ENCODE assay signal across 24 mouse cellular contexts in genomic region chr14:74997041-74997440, GRCm38 (mm10). TPM values are rescaled to one million over a fixed set of nuclear protein-coding genes. Genes with fewer than 3 reads are reported as not detected.
A peak's percentile ranks its signal among the peaks of the same experiment; 100 is the strongest.
DNase-seq lines count a peak whose midpoint lies in the region; ATAC-seq and TF ChIP-seq lines count a peak whose summit lies in the region.
"Had no signal": no experiment of that assay in that cellular context is flagged by ENCODE, and none has a peak within 500 bp of the region (broad histone marks: within the 10 kb centered on the region; RNA-seq: fewer than 3 reads in every experiment).

No protein-coding gene starts in this region.

- H3K27ac ChIP-seq in lung, postnatal 0 days (ENCODE audit: low read length) = no peak overlapping the region
- peak overlapping the region; percentile 61; the same call in 1 of the 2 replicates for H3K27ac ChIP-seq in embryonic fibroblast, embryonic 13.5 days (ENCODE audit: insufficient read depth, low read length)
- no peak overlapping the region for H3K27ac ChIP-seq in midbrain, embryonic 15.5 days
- H3K27ac ChIP-seq: forebrain, embryonic 12.5 days; forebrain, embryonic 15.5 days; hindbrain, embryonic 12.5 days; hindbrain, embryonic 15.5 days had no signal

- no peak for TF ChIP-seq POLR2A in embryonic fibroblast, embryonic 13.5 days (IDR thresholded peaks at IDR 0.05; ENCODE audit: low read depth, low read length)

- no peak for ATAC-seq in lung, postnatal 0 days
- ATAC-seq in monocyte, adult 5-6 weeks (replicated peaks; ENCODE audit: insufficient number of reproducible peaks, low FRiP score, low TSS enrichment, poor library complexity, severe bottlenecking) = peak; percentile 57
- no peak for ATAC-seq in midbrain, embryonic 15.5 days (replicated peaks)
- ATAC-seq: CD4-positive, CD25-positive, alpha-beta regulatory T cell, adult 4 months; forebrain, embryonic 15.5 days had no signal

- H3K27me3 ChIP-seq in lung, postnatal 0 days (replicated peaks; ENCODE audit: insufficient read depth, low read length) = no peaks in the 10 kb centered on the region
- H3K27me3 ChIP-seq in midbrain, embryonic 15.5 days (replicated peaks) = no peaks in the 10 kb centered on the region
- H3K27me3 ChIP-seq: forebrain, embryonic 12.5 days; forebrain, embryonic 15.5 days; hindbrain, embryonic 15.5 days had no signal

- H3K4me3 ChIP-seq in lung, postnatal 0 days (ENCODE audit: low read depth, low read length) = no peak overlapping the region
- no peak overlapping the region for H3K4me3 ChIP-seq in embryonic fibroblast, embryonic 13.5 days (ENCODE audit: insufficient read depth, low read length)
- H3K4me3 ChIP-seq in midbrain, embryonic 15.5 days = no peak overlapping the region
- H3K4me3 ChIP-seq: erythroblast, embryonic 14.5 days; forebrain, embryonic 12.5 days; forebrain, embryonic 15.5 days; hindbrain, embryonic 12.5 days; hindbrain, embryonic 15.5 days had no signal

- H3K36me3 ChIP-seq in lung, postnatal 0 days (ENCODE audit: insufficient read depth, low read length) = no peaks in the 10 kb centered on the region
- H3K36me3 ChIP-seq in midbrain, embryonic 15.5 days (replicated peaks) = no peaks in the 10 kb centered on the region
- H3K36me3 ChIP-seq: forebrain, embryonic 12.5 days; forebrain, embryonic 15.5 days; hindbrain, embryonic 12.5 days; hindbrain, embryonic 15.5 days had no signal

- peak; percentile 18 for DNase-seq in lung, postnatal 0 days (ENCODE audit: low spot score)
- DNase-seq in lung, postnatal 36 days = no peak
- DNase-seq in adrenal gland, adult 8-10 months = no peak
- DNase-seq in layer of hippocampus, postnatal 14 days (ENCODE audit: low spot score in 2 of 2) = no peak
- DNase-seq: adrenal gland, adult 2 months; adrenal gland, postnatal 25 days; cerebellum, adult 11-12 months; cerebellum, adult 8-10 months; cerebellum, postnatal 10 days; cerebellum, postnatal 36 days; embryo, embryonic 11 days; gastrocnemius, postnatal 10 days; gastrocnemius, postnatal 36 days; heart, adult 11 months had no signal

- no peaks in the 10 kb centered on the region for H3K4me1 ChIP-seq in lung, postnatal 0 days (ENCODE audit: insufficient read depth, low read depth, low read length)
- H3K4me1 ChIP-seq in embryonic fibroblast, embryonic 13.5 days (ENCODE audit: control insufficient read depth, insufficient read depth, low read length) = peaks cover 23% of the 10 kb centered on the region
- no peaks in the 10 kb centered on the region for H3K4me1 ChIP-seq in midbrain, embryonic 15.5 days
- H3K4me1 ChIP-seq: forebrain, embryonic 12.5 days; forebrain, embryonic 15.5 days; hindbrain, embryonic 12.5 days; hindbrain, embryonic 15.5 days had no signal

- 88% methylated on average over 2 of the region's 2 CpGs for WGBS in lung, postnatal 0 days
- 98% methylated on average over 2 of the region's 2 CpGs for WGBS in midbrain, embryonic 15.5 days

- no peak overlapping the region for H3K9ac ChIP-seq in lung, postnatal 0 days (replicated peaks; ENCODE audit: low read depth)
- H3K9ac ChIP-seq in midbrain, embryonic 15.5 days = no peak overlapping the region
- H3K9ac ChIP-seq: forebrain, embryonic 12.5 days; forebrain, embryonic 15.5 days; hindbrain, embryonic 12.5 days; hindbrain, embryonic 15.5 days had no signal

- TF ChIP-seq CTCF in lung, postnatal 0 days (IDR thresholded peaks at IDR 0.05) = no peak
- no peak for TF ChIP-seq CTCF in embryonic fibroblast, embryonic 13.5 days (IDR thresholded peaks at IDR 0.05; ENCODE audit: borderline replicate concordance, insufficient read depth, low read length)

- H3K9me3 ChIP-seq in lung, postnatal 0 days (ENCODE audit: low read length) = no peaks in the 10 kb centered on the region
- H3K9me3 ChIP-seq in midbrain, embryonic 15.5 days = no peaks in the 10 kb centered on the region
- H3K9me3 ChIP-seq: forebrain, embryonic 12.5 days; forebrain, embryonic 15.5 days; hindbrain, embryonic 12.5 days; hindbrain, embryonic 15.5 days had no signal

- no peak overlapping the region for H3K4me2 ChIP-seq in lung, postnatal 0 days (replicated peaks; ENCODE audit: low read depth, low read length)
- H3K4me2 ChIP-seq in midbrain, embryonic 15.5 days = no peak overlapping the region
- H3K4me2 ChIP-seq: forebrain, embryonic 12.5 days; forebrain, embryonic 15.5 days; heart, embryonic 11.5 days; hindbrain, embryonic 12.5 days; hindbrain, embryonic 15.5 days had no signal

- no peak for TF ChIP-seq EP300 in lung, postnatal 0 days (IDR thresholded peaks at IDR 0.05)

RNA-seq across cellular contexts. Expression of gene Rubcnl, which starts 18.8 kb away (rescaled TPM):
- 0.27 TPM in 2 replicates for polyA plus RNA-seq in lung, postnatal 0 days (2015; fragmentation: Nextera tagmentation; extraction: Ambion mirVana)
- 0.54 and 0.58 TPM in 2 replicates for polyA plus RNA-seq in embryonic fibroblast, embryonic 13.5 days (2011; ENCODE audit: insufficient read length, low read depth, missing spikeins)
- 33.3 to 38.2 TPM (median 36.0 TPM) in 3 replicates for total RNA-seq in monocyte, adult 5-6 weeks (2017)
- 10 to 100 TPM in 1 of 4 experiments, 1 to 10 TPM in 2, under 1 TPM in 1; 0.41 to 10.9 (median 4.6) TPM for total RNA-seq in adrenal gland, adult 8-10 months (2022)
- 1 to 10 TPM; 1.2 to 1.4 TPM for total RNA-seq in layer of hippocampus, postnatal 14 days (2021)
- 0.06 and 0.24 TPM in 2 replicates for polyA plus RNA-seq in midbrain, embryonic 15.5 days (2015; fragmentation: Nextera tagmentation; extraction: Ambion mirVana)

RNA-seq across cellular contexts. Expression of gene Lrch1, which starts 49.4 kb away (rescaled TPM):
- polyA plus RNA-seq in lung, postnatal 0 days (2015; fragmentation: Nextera tagmentation; extraction: Ambion mirVana) = 13.5 and 15.3 TPM in 2 replicates
- polyA plus RNA-seq in embryonic fibroblast, embryonic 13.5 days (2011; ENCODE audit: insufficient read length, low read depth, missing spikeins) = 13.3 and 13.4 TPM in 2 replicates
- total RNA-seq in monocyte, adult 5-6 weeks (2017) = 31.4 to 43.1 TPM (median 34.7 TPM) in 3 replicates
- 10 to 100 TPM; 11.0 to 35.2 (median 19.0) TPM for total RNA-seq in adrenal gland, adult 8-10 months (2022)
- total RNA-seq in layer of hippocampus, postnatal 14 days (2021) = 10 to 100 TPM; 21.9 to 24.1 TPM
- 15.2 and 25.4 TPM in 2 replicates for polyA plus RNA-seq in midbrain, embryonic 15.5 days (2015; fragmentation: Nextera tagmentation; extraction: Ambion mirVana)
